ENCODE assay signal across 8 mouse cellular contexts in the genomic region with DNA sequence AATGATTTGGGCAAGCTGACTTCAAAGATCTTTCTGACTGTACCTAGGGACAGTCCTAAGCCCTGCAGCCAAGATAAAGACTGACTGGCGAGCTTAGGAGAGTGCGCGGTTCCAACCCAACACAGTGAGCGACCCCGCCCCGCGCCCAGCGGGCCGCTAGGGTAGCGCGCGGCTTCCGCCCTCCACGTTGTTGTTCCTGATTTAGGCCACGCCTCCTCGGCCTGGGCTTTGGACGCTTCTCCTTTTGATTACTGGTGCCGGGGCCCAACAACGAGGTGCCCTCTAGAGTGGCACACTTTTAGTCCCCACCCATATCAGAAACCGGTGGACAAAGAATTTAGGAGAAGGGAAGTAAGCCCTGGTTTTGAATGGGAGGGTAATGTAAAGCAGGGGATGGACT. TPM values are rescaled to one million over a fixed set of nuclear protein-coding genes. Genes with fewer than 3 reads are reported as not detected.
DNase-seq lines count a peak whose midpoint lies in the region; ATAC-seq lines count a peak whose summit lies in the region.

No protein-coding gene starts in this region.

- under 1% methylated on average over 20 of the region's 20 CpGs for WGBS in embryonic facial prominence, embryonic 15.5 days
- under 1% methylated on average over 20 of the region's 20 CpGs for WGBS in heart, embryonic 16.5 days

- H3K9ac ChIP-seq in embryonic facial prominence, embryonic 15.5 days: no peak overlapping the region; the same call in 1 of the 2 replicates
- peak overlapping the region; percentile 65 for H3K9ac ChIP-seq in heart, embryonic 16.5 days (ENCODE audit: low read length)

- peaks cover 38% of the 10 kb centered on the region for H3K4me1 ChIP-seq in embryonic facial prominence, embryonic 15.5 days
- peaks cover 34% of the 10 kb centered on the region for H3K4me1 ChIP-seq in heart, embryonic 16.5 days (ENCODE audit: control insufficient read depth, insufficient read depth, low read length)

- peak overlapping the region; percentile 85 for H3K4me2 ChIP-seq in embryonic facial prominence, embryonic 15.5 days (replicated peaks)
- H3K4me2 ChIP-seq in heart, embryonic 16.5 days (ENCODE audit: low read depth, low read length): peak overlapping the region; percentile 96

- H3K36me3 ChIP-seq in embryonic facial prominence, embryonic 15.5 days: no peaks in the 10 kb centered on the region
- no peaks in the 10 kb centered on the region for H3K36me3 ChIP-seq in heart, embryonic 16.5 days (ENCODE audit: control insufficient read depth, insufficient read depth)

- peak overlapping the region; percentile 96 for H3K4me3 ChIP-seq in embryonic facial prominence, embryonic 15.5 days (replicated peaks)
- peak overlapping the region; percentile 88 for H3K4me3 ChIP-seq in heart, embryonic 16.5 days (ENCODE audit: low read length)

- H3K27ac ChIP-seq in embryonic facial prominence, embryonic 15.5 days (replicated peaks): peak overlapping the region; percentile 97
- peak overlapping the region; percentile 99 for H3K27ac ChIP-seq in heart, embryonic 16.5 days (ENCODE audit: low read length)

- H3K27me3 ChIP-seq in embryonic facial prominence, embryonic 15.5 days: no peaks in the 10 kb centered on the region
- no peaks in the 10 kb centered on the region for H3K27me3 ChIP-seq in heart, embryonic 16.5 days (ENCODE audit: control insufficient read depth, insufficient read depth, low read length)

- no peaks in the 10 kb centered on the region for H3K9me3 ChIP-seq in embryonic facial prominence, embryonic 15.5 days (replicated peaks)
- no peaks in the 10 kb centered on the region for H3K9me3 ChIP-seq in heart, embryonic 16.5 days (replicated peaks; ENCODE audit: control insufficient read depth, low read length)

- ATAC-seq in embryonic facial prominence, embryonic 15.5 days (ENCODE audit: insufficient number of reproducible peaks, low FRiP score, low TSS enrichment, low read depth): peak; percentile 27; the same call in 1 of the 2 replicates
- peak; percentile 12 for ATAC-seq in heart, embryonic 16.5 days (replicated peaks; ENCODE audit: extremely low read depth, insufficient read depth, low FRiP score)

- DNase-seq in CD4-positive, CD25-positive, alpha-beta regulatory T cell, adult 2 months (ENCODE audit: low read depth, low spot score): peak; percentile 92
- DNase-seq in adipocyte (ENCODE audit: low spot score): peak; percentile 85
- peak; percentile 87 to 93 for DNase-seq in kidney, postnatal 36 days
- DNase-seq in lung, postnatal 25 days (ENCODE audit: low spot score): peak; percentile 90
- peak; percentile 62 to 72 for DNase-seq in right cerebral cortex, adult 2 months (ENCODE audit: low spot score in 2 of 2)
- peak; percentile 79 for DNase-seq in urinary bladder, postnatal 25 days (ENCODE audit: low spot score)

RNA-seq across cellular contexts. Expression of a gene that starts 0.9 kb away (rescaled TPM):
- polyA plus RNA-seq in embryonic facial prominence, embryonic 15.5 days (2015; fragmentation: Nextera tagmentation; extraction: Ambion mirVana): 6.3 and 6.9 TPM in 2 replicates
- polyA plus RNA-seq in heart, embryonic 16.5 days (2015; fragmentation: Nextera tagmentation; extraction: Ambion mirVana): 3.0 and 3.3 TPM in 2 replicates

RNA-seq across cellular contexts. Expression of a gene that starts 59.2 kb away (rescaled TPM):
- polyA plus RNA-seq in embryonic facial prominence, embryonic 15.5 days (2015; fragmentation: Nextera tagmentation; extraction: Ambion mirVana): 45.8 and 48.9 TPM in 2 replicates
- polyA plus RNA-seq in heart, embryonic 16.5 days (2015; fragmentation: Nextera tagmentation; extraction: Ambion mirVana): 30.4 and 33.0 TPM in 2 replicates

Comparison
In these comparisons a context has a peak if more than half of its experiments do, and no peak if none do; other contexts are left out.
1. Peak in every context shown above with its lines: DNase-seq, ATAC-seq, H3K4me3 ChIP-seq and H3K27ac ChIP-seq.